Mouse (Mus musculus) neural tube, embryonic 15.5 days (tissue): Measurements from ENCODE around the gene Reps1. TPM values are rescaled to one million over a fixed set of nuclear protein-coding genes. Genes with fewer than 3 reads are reported as not detected.

Experiments used
- ATAC-seq: fragments of 200-750 bp; cut with Nextera tagmentation; 2 replicates; pipeline ENCODE4 v1.8.0; 2017; ENCODE audit warnings: mild to moderate bottlenecking, moderate TSS enrichment, moderate library complexity; ENCODE audit not compliant: low FRiP score
- H3K27ac ChIP-seq: fragments of 300-500 bp; sonication (generic); replicated peaks from 2 replicates; pipeline ENCODE4 v1.5.1; 2015; ENCODE audit warnings: mild to moderate bottlenecking, inconsistent platforms
- H3K27me3 ChIP-seq: fragments of 300-500 bp; sonication (generic); replicated peaks from 2 replicates; pipeline ENCODE4 v1.6.1; 2015; ENCODE audit warnings: inconsistent platforms
- H3K36me3 ChIP-seq: fragments of 300-500 bp; sonication (generic); 2 replicates; pipeline ENCODE4 v1.6.1; 2015; ENCODE audit warnings: inconsistent platforms
- H3K4me1 ChIP-seq: fragments of 300-500 bp; sonication (generic); 2 replicates; pipeline ENCODE4 v1.6.1; 2015; ENCODE audit warnings: inconsistent platforms
- H3K4me2 ChIP-seq: fragments of 300-500 bp; sonication (generic); 2 replicates; pipeline ENCODE4 v1.6.1; 2015; ENCODE audit warnings: inconsistent platforms, mild to moderate bottlenecking, moderate library complexity
- H3K4me3 ChIP-seq: fragments of 300-500 bp; sonication (generic); replicated peaks from 2 replicates; pipeline ENCODE4 v1.5.1; 2015; ENCODE audit warnings: mild to moderate bottlenecking, inconsistent platforms
- H3K9ac ChIP-seq: fragments of 300-500 bp; sonication (generic); replicated peaks from 2 replicates; pipeline ENCODE4 v1.6.1; 2015; ENCODE audit warnings: mild to moderate bottlenecking, inconsistent platforms
- H3K9me3 ChIP-seq: fragments of 300-500 bp; sonication (generic); replicated peaks from 2 replicates; pipeline ENCODE4 v1.6.1; 2016; ENCODE audit warnings: inconsistent platforms
- WGBS: fragments of 180-500 bp; shearing (Covaris S2); methylation state at CpG from one replicate; pipeline ENCODE4 v1.1.7; 2015; ENCODE audit warnings: mixed read lengths; 5-methylcytosine and 5-hydroxymethylcytosine counted together
- polyA plus RNA-seq: library from polyadenylated mRNA; unstranded; fragments of >200 nt; fragmentation: Nextera tagmentation; extraction: Ambion mirVana; gene quantifications from 2 replicates; pipeline ENCODE4 v1.2.1, GENCODE M21; 2015

Gene Reps1
- polyA plus RNA-seq: 19.3 and 25.6 TPM in 2 replicates

- WGBS: under 1% methylated on average over 85 of the region's 90 CpGs
- Histone ChIP-seq H3K9ac (peak within 1 kb of the TSS; percentile 96), H3K4me3 (peak within 1 kb of the TSS; percentile 97), H3K27ac (peak within 1 kb of the TSS; percentile 94), H3K4me2 (peak within 1 kb of the TSS; percentile 70), H3K9me3 (no peaks in the 10 kb centered on the region), H3K36me3 (no peaks in the 10 kb centered on the region), H3K4me1 (peaks cover 25% of the 10 kb centered on the region), H3K27me3 (no peaks in the 10 kb centered on the region)
- ATAC-seq: peak; percentile 81
Observed at GRCm38 (mm10) chr10:18055696-18056390, at the start of gene Reps1. Gene Reps1, plus strand, starts transcription at chr10:18055861.

GRCm38 (mm10) chr10:18006756-18007155 is 48.9 kb upstream of the Reps1 start:
- no peaks in the 10 kb centered on the region for H3K27me3 ChIP-seq
- no peak overlapping the region for H3K4me3 ChIP-seq
- no peak overlapping the region for H3K9ac ChIP-seq
- WGBS: 97% methylated on average over 1 of the region's 1 CpGs
- H3K27ac ChIP-seq: no peak overlapping the region
- H3K36me3 ChIP-seq: peaks cover 8% of the 10 kb centered on the region; the same call in 1 of the 2 replicates
- H3K4me2 ChIP-seq: no peak overlapping the region
- H3K9me3 ChIP-seq: no peaks in the 10 kb centered on the region
- ATAC-seq: no peak
- H3K4me1 ChIP-seq: no peaks in the 10 kb centered on the region

- Histone ChIP-seq H3K27me3 (no peaks in the 10 kb centered on the region), H3K4me2 (no peak overlapping the region), H3K4me1 (no peaks in the 10 kb centered on the region), H3K9ac (no peak overlapping the region), H3K9me3 (no peaks in the 10 kb centered on the region), H3K4me3 (no peak overlapping the region), H3K27ac (no peak overlapping the region), H3K36me3 (peaks cover 8% of the 10 kb centered on the region; the same call in 1 of the 2 replicates)
- no peak for ATAC-seq
- 93% methylated on average over 3 of the region's 3 CpGs for WGBS
Observed at GRCm38 (mm10) chr10:18007243-18007642, 48.4 kb upstream of the Reps1 start.

- ATAC-seq: no peak
- H3K27me3 ChIP-seq: no peaks in the 10 kb centered on the region
- no peak overlapping the region for H3K9ac ChIP-seq
- no peak overlapping the region for H3K4me3 ChIP-seq
- no peaks in the 10 kb centered on the region for H3K4me1 ChIP-seq
- H3K4me2 ChIP-seq: no peak overlapping the region
- H3K36me3 ChIP-seq: peaks cover 8% of the 10 kb centered on the region; the same call in 1 of the 2 replicates
- H3K27ac ChIP-seq: no peak overlapping the region
- H3K9me3 ChIP-seq: no peaks in the 10 kb centered on the region
Observed at GRCm38 (mm10) chr10:18008118-18008517, 47.5 kb upstream of the Reps1 start.

GRCm38 (mm10) chr10:18009744-18010143 is 45.9 kb upstream of the Reps1 start:
- Histone ChIP-seq H3K9ac (no peak overlapping the region), H3K4me1 (no peaks in the 10 kb centered on the region), H3K27me3 (no peaks in the 10 kb centered on the region), H3K36me3 (peaks cover 13% of the 10 kb centered on the region), H3K9me3 (no peaks in the 10 kb centered on the region), H3K27ac (no peak overlapping the region), H3K4me3 (no peak overlapping the region), H3K4me2 (no peak overlapping the region)
- 100% methylated on average over 1 of the region's 1 CpGs for WGBS
- no peak for ATAC-seq

- Histone ChIP-seq H3K9ac (no peak overlapping the region), H3K36me3 (peaks cover 20% of the 10 kb centered on the region), H3K9me3 (no peaks in the 10 kb centered on the region), H3K4me1 (no peaks in the 10 kb centered on the region), H3K27ac (no peak overlapping the region), H3K27me3 (no peaks in the 10 kb centered on the region), H3K4me2 (no peak overlapping the region), H3K4me3 (no peak overlapping the region)
- ATAC-seq: no peak
- 91% methylated on average over 5 of the region's 5 CpGs for WGBS
Observed at GRCm38 (mm10) chr10:18011761-18012160, 43.9 kb upstream of the Reps1 start.

- 72% methylated on average over 7 of the region's 7 CpGs for WGBS
- Histone ChIP-seq H3K9me3 (no peaks in the 10 kb centered on the region), H3K4me1 (peaks cover 18% of the 10 kb centered on the region; the same call in 1 of the 2 replicates), H3K36me3 (peaks cover 17% of the 10 kb centered on the region), H3K4me2 (no peak overlapping the region), H3K27ac (no peak overlapping the region), H3K27me3 (no peaks in the 10 kb centered on the region), H3K9ac (no peak overlapping the region), H3K4me3 (no peak overlapping the region)
- no peak for ATAC-seq
Observed at GRCm38 (mm10) chr10:18020443-18020842, 35.2 kb upstream of the Reps1 start.

GRCm38 (mm10) chr10:18020846-18021245 is 34.8 kb upstream of the Reps1 start:
- Histone ChIP-seq H3K36me3 (peaks cover 17% of the 10 kb centered on the region), H3K27ac (no peak overlapping the region), H3K4me1 (peaks cover 18% of the 10 kb centered on the region; the same call in 1 of the 2 replicates), H3K9ac (no peak overlapping the region), H3K4me2 (peak overlapping the region; percentile 72), H3K4me3 (no peak overlapping the region), H3K27me3 (no peaks in the 10 kb centered on the region), H3K9me3 (no peaks in the 10 kb centered on the region)
- ATAC-seq: no peak
- WGBS: 34% methylated on average over 1 of the region's 1 CpGs

GRCm38 (mm10) chr10:18021576-18022311 is 33.9 kb upstream of the Reps1 start:
- peak overlapping the region; percentile 78 for H3K9ac ChIP-seq
- H3K4me2 ChIP-seq: peak overlapping the region; percentile 72
- H3K9me3 ChIP-seq: no peaks in the 10 kb centered on the region
- peaks cover 18% of the 10 kb centered on the region; the same call in 1 of the 2 replicates for H3K4me1 ChIP-seq
- H3K36me3 ChIP-seq: peaks cover 10% of the 10 kb centered on the region
- WGBS: 26% methylated on average over 14 of the region's 14 CpGs
- H3K27ac ChIP-seq: peak overlapping the region; percentile 89
- peak overlapping the region; percentile 65 for H3K4me3 ChIP-seq
- no peaks in the 10 kb centered on the region for H3K27me3 ChIP-seq
- ATAC-seq: peak; percentile 48; the same call in 1 of the 2 replicates

- Histone ChIP-seq H3K27ac (peak overlapping the region; percentile 89), H3K27me3 (no peaks in the 10 kb centered on the region), H3K36me3 (peaks cover 9% of the 10 kb centered on the region), H3K4me2 (peak overlapping the region; percentile 72), H3K4me1 (peaks cover 18% of the 10 kb centered on the region; the same call in 1 of the 2 replicates), H3K4me3 (peak overlapping the region; percentile 65), H3K9ac (peak overlapping the region; percentile 78), H3K9me3 (no peaks in the 10 kb centered on the region)
- under 1% methylated on average over 21 of the region's 21 CpGs for WGBS
- ATAC-seq: peak; percentile 89
Observed at GRCm38 (mm10) chr10:18022312-18022711, 33.3 kb upstream of the Reps1 start.

- peak; percentile 96 for ATAC-seq
- peak within 1 kb of the TSS; percentile 65 for H3K4me3 ChIP-seq
- peaks cover 4% of the 10 kb centered on the region; the same call in 1 of the 2 replicates for H3K36me3 ChIP-seq
- WGBS: under 1% methylated on average over 36 of the region's 37 CpGs
- peak within 1 kb of the TSS; percentile 89 for H3K27ac ChIP-seq
- no peaks in the 10 kb centered on the region for H3K9me3 ChIP-seq
- peaks cover 18% of the 10 kb centered on the region; the same call in 1 of the 2 replicates for H3K4me1 ChIP-seq
- peak within 1 kb of the TSS; percentile 78 for H3K9ac ChIP-seq
- H3K4me2 ChIP-seq: peak within 1 kb of the TSS; percentile 72
- no peaks in the 10 kb centered on the region for H3K27me3 ChIP-seq
Observed at GRCm38 (mm10) chr10:18022741-18023347, 32.8 kb upstream of the Reps1 start, which contains the start of gene Abracl. Gene Abracl, minus strand, starts transcription at chr10:18023288.
